Mouse (Mus musculus) midbrain, embryonic 11.5 days (tissue): Measurements from ENCODE around the gene Mrpl37. TPM values are rescaled to one million over a fixed set of nuclear protein-coding genes. Genes with fewer than 3 reads are reported as not detected.

Experiments
- ATAC-seq: fragments of 200-750 bp; cut with Nextera tagmentation; 2 replicates; pipeline ENCODE4 v1.8.0; 2017; ENCODE audit warnings: moderate TSS enrichment, moderate library complexity; ENCODE audit not compliant: low FRiP score
- DNase-seq: peaks from one replicate; pipeline ENCODE4 v3.0.0; 2015; ENCODE audit warnings: low spot score; ENCODE audit errors: missing footprints
- H3K27ac ChIP-seq: fragments of 300-500 bp; sonication (generic); 2 replicates; pipeline ENCODE4 v1.5.1; 2014; ENCODE audit warnings: low read depth, low read length
- H3K27me3 ChIP-seq: fragments of 300-500 bp; sonication (generic); 2 replicates; pipeline ENCODE4 v1.6.1; 2014; ENCODE audit warnings: mild to moderate bottlenecking, low read length, moderate library complexity, mixed read lengths; ENCODE audit not compliant: control insufficient read depth, insufficient read depth
- H3K36me3 ChIP-seq: fragments of 300-500 bp; sonication (generic); 2 replicates; pipeline ENCODE4 v1.6.1; 2014; ENCODE audit warnings: mild to moderate bottlenecking, low read length, moderate library complexity, mixed read lengths; ENCODE audit not compliant: control insufficient read depth, insufficient read depth
- H3K4me1 ChIP-seq: fragments of 300-500 bp; sonication (generic); 2 replicates; pipeline ENCODE4 v1.6.1; 2014; ENCODE audit warnings: low read length; ENCODE audit not compliant: control insufficient read depth, insufficient read depth
- H3K4me2 ChIP-seq: fragments of 300-500 bp; sonication (generic); 2 replicates; pipeline ENCODE4 v1.6.1; 2014; ENCODE audit warnings: mild to moderate bottlenecking, moderate library complexity
- H3K4me3 ChIP-seq: fragments of 300-500 bp; sonication (generic); 2 replicates; pipeline ENCODE4 v1.5.1; 2014; ENCODE audit warnings: low read depth, low read length
- H3K9ac ChIP-seq: fragments of 300-500 bp; sonication (generic); 2 replicates; pipeline ENCODE4 v1.6.1; 2014; ENCODE audit warnings: low read length
- H3K9me3 ChIP-seq: fragments of 300-500 bp; sonication (generic); 2 replicates; pipeline ENCODE4 v1.6.1; 2016; ENCODE audit warnings: low read length; ENCODE audit not compliant: control insufficient read depth
- WGBS: fragments of 180-500 bp; shearing (Covaris S2); extraction: QIAGEN DNeasy Blood & Tissue Kit; methylation state at CpG from one replicate; pipeline ENCODE4 v1.1.7; 2014; 5-methylcytosine and 5-hydroxymethylcytosine counted together
- polyA plus RNA-seq: library from polyadenylated mRNA; unstranded; fragments of >200 nt; fragmentation: Nextera tagmentation; extraction: Ambion mirVana; gene quantifications from 2 replicates; pipeline ENCODE4 v1.2.1, GENCODE M21; 2014

The Mrpl37 gene
- polyA plus RNA-seq, 1 experiment from 2014 or later: 112 TPM

- ATAC-seq (no peak), DNase-seq (no peak)
- WGBS: 93% methylated on average over 4 of the region's 4 CpGs
- Histone ChIP-seq H3K4me3 (no peak overlapping the region), H3K36me3 (no peaks in the 10 kb centered on the region), H3K9ac (no peak overlapping the region), H3K9me3 (no peaks in the 10 kb centered on the region), H3K4me1 (peaks cover 13% of the 10 kb centered on the region), H3K4me2 (no peak overlapping the region), H3K27me3 (no peaks in the 10 kb centered on the region), H3K27ac (no peak overlapping the region)
Observed at GRCm38 (mm10) chr4:107078894-107079293, 12.2 kb upstream of the Mrpl37 start.

DNA sequence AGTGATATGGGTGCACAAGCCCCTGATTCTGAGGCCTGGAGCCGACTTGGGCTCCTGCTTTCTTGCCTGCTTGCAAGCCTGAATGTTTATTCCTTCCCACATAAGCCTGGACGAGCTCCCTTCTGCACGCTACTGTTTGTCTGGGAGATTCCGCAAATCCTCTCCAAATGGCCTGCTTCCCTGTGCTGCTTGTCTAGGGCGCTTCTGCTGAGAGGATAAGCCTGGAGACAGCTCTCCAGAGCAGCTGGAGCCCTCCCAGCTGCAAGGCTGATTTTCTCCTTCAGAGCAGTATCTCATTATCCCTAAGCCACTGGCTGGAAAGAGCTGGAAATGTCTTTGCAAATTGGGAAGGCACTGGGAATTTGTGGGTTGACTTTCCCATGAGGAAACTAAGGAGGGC is 8.8 kb upstream of the Mrpl37 start:
- Histone ChIP-seq H3K9ac (no peak overlapping the region), H3K27ac (peak overlapping the region; percentile 54), H3K4me1 (peaks cover 6% of the 10 kb centered on the region), H3K4me3 (no peak overlapping the region), H3K27me3 (no peaks in the 10 kb centered on the region), H3K4me2 (no peak overlapping the region), H3K9me3 (no peaks in the 10 kb centered on the region), H3K36me3 (no peaks in the 10 kb centered on the region; the same call in 1 of the 2 replicates)
- DNase-seq: peak; percentile 75
- ATAC-seq: peak; percentile 22; the same call in 1 of the 2 replicates
- 35% methylated on average over 5 of the region's 5 CpGs for WGBS

DNA sequence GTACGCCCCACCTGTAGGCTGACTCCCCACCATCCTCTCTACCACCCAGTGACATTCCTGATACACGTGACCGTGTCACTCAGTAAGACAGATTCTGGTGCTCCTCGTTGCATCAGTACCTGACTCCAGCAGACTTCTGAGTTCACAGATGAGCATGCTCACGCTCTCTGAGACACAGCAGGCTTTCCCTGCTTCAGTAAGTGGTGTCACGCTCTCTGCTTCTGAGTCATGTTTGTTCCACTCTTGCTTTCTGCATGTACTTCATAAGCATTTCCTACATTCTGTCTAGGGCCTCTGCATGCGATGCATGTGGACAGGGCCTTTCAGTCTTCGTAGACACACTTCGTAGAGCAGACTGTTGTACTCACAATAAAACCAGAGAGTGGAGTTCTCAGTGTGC is 5.7 kb upstream of the Mrpl37 start:
- H3K4me3 ChIP-seq: no peak overlapping the region
- H3K9me3 ChIP-seq: no peaks in the 10 kb centered on the region
- ATAC-seq (no peak), DNase-seq (no peak)
- H3K27me3 ChIP-seq: no peaks in the 10 kb centered on the region
- H3K27ac ChIP-seq: no peak overlapping the region
- H3K4me2 ChIP-seq: no peak overlapping the region
- 77% methylated on average over 9 of the region's 9 CpGs for WGBS
- H3K9ac ChIP-seq: no peak overlapping the region
- H3K4me1 ChIP-seq: peaks cover 9% of the 10 kb centered on the region
- no peaks in the 10 kb centered on the region; the same call in 1 of the 2 replicates for H3K36me3 ChIP-seq

- H3K36me3 ChIP-seq: peaks cover 6% of the 10 kb centered on the region
- H3K4me3 ChIP-seq: peak overlapping the region; percentile 90
- H3K27me3 ChIP-seq: no peaks in the 10 kb centered on the region
- peaks cover 12% of the 10 kb centered on the region for H3K4me1 ChIP-seq
- H3K27ac ChIP-seq: no peak overlapping the region
- 3% methylated on average over 33 of the region's 33 CpGs for WGBS
- H3K9ac ChIP-seq: peak overlapping the region; percentile 87
- DNase-seq (no peak), ATAC-seq (peak; percentile 52)
- H3K4me2 ChIP-seq: peak overlapping the region; percentile 99
- H3K9me3 ChIP-seq: no peaks in the 10 kb centered on the region
Observed at GRCm38 (mm10) chr4:107067151-107067840, 628 bp upstream of the Mrpl37 start.

DNA sequence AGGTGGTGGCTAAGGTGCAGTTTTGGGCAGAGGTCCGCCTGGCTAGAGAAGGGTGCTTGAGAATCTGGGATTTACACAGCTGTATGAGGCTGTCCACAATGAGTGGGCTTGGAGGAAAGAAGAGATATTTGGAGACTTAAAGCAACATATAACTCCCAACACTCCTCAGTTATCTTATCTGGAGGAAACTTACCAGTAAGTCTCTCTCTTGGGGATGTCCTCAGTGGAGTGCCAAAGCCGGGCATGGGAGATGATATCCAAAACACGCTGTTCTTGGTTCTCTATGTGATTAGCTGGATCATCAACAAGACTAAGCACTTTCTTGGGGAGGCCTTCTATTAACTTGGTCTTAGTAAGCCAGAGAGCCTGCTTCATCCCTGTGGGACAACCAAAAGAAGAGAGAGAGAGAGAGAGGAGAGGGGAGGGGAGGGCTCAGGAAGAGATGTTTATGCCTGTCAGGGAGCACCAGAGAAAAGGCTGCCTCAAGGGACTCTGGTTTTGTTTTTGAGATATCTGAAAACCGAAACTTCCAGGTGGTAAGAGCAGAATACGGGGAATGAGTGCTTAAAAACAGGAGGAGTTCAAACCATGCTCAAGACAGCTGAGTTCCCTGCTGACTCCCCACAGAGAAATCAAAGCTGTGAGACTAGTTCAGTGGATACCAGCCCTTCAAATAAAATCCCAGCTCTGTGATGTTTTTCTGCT is 2.1 kb downstream of the Mrpl37 start:
- H3K4me3 ChIP-seq: no peak overlapping the region
- H3K4me2 ChIP-seq: no peak overlapping the region
- WGBS: 89% methylated on average over 5 of the region's 5 CpGs
- no peak for ATAC-seq
- no peaks in the 10 kb centered on the region for H3K9me3 ChIP-seq
- peaks cover 16% of the 10 kb centered on the region for H3K36me3 ChIP-seq
- H3K27me3 ChIP-seq: no peaks in the 10 kb centered on the region
- H3K4me1 ChIP-seq: peaks cover 12% of the 10 kb centered on the region
- H3K27ac ChIP-seq: no peak overlapping the region
- no peak for DNase-seq
- H3K9ac ChIP-seq: no peak overlapping the region

DNA sequence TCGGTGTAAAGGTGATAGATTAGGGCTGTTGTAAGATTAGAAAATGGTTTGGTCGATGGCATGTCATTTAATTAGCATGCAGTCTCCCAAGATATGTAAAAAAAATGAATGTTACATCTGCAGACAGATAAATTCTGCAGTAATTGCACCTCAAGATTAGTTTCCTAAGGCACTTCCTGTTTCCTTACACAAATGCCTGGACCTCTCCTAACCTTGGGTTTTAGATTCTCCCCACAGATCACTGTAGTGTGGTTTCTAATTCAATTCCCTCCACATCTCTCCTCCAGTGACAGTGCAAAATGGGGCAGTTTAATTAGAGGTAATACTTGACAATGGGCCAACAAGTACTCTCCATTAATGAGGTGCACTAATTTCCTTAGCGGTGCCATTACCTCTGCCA is 3.5 kb downstream of the Mrpl37 start:
- peaks cover 12% of the 10 kb centered on the region for H3K4me1 ChIP-seq
- H3K9me3 ChIP-seq: no peaks in the 10 kb centered on the region
- no peak for DNase-seq
- no peaks in the 10 kb centered on the region for H3K27me3 ChIP-seq
- WGBS: 90% methylated on average over 3 of the region's 3 CpGs
- H3K4me3 ChIP-seq: no peak overlapping the region
- H3K4me2 ChIP-seq: no peak overlapping the region
- H3K9ac ChIP-seq: no peak overlapping the region
- H3K27ac ChIP-seq: no peak overlapping the region
- ATAC-seq: no peak
- H3K36me3 ChIP-seq: peaks cover 17% of the 10 kb centered on the region

GRCm38 (mm10) chr4:107061560-107061959 is 5.1 kb downstream of the Mrpl37 start:
- no peak overlapping the region for H3K9ac ChIP-seq
- no peak overlapping the region for H3K4me3 ChIP-seq
- peaks cover 21% of the 10 kb centered on the region for H3K36me3 ChIP-seq
- DNase-seq (no peak), ATAC-seq (no peak)
- H3K9me3 ChIP-seq: no peaks in the 10 kb centered on the region
- no peak overlapping the region for H3K27ac ChIP-seq
- H3K27me3 ChIP-seq: no peaks in the 10 kb centered on the region
- H3K4me2 ChIP-seq: no peak overlapping the region
- H3K4me1 ChIP-seq: peaks cover 7% of the 10 kb centered on the region
- 88% methylated on average over 4 of the region's 4 CpGs for WGBS

- ATAC-seq: no peak
Observed at GRCm38 (mm10) chr4:107058781-107059180, 7.9 kb downstream of the Mrpl37 start.

DNA sequence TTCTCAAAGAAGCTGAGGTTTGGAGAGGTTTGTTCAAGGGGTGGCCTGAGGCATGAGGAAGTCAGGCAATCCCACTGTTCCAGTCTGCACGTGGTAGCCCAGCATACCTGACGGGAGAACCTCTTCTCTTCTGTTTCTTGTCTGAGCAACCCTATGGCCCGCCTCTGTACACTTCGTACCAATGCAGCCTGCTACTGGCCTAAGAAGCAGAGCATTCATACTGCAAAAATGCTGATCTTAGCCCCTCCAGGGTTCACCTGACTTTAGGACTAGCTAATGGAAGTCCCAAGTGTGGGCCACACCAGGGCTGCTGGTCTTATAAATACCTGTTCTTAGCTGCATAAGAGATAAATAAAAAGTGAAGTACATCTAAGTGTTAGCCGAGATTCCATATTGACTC is 8.3 kb downstream of the Mrpl37 start:
- peak; percentile 59 for DNase-seq
- 91% methylated on average over 5 of the region's 5 CpGs for WGBS
- no peak overlapping the region for H3K27ac ChIP-seq
- no peaks in the 10 kb centered on the region for H3K27me3 ChIP-seq
- H3K4me3 ChIP-seq: no peak overlapping the region
- no peak for ATAC-seq
- no peaks in the 10 kb centered on the region for H3K9me3 ChIP-seq
- no peaks in the 10 kb centered on the region for H3K4me1 ChIP-seq
- peaks cover 19% of the 10 kb centered on the region for H3K36me3 ChIP-seq
- H3K9ac ChIP-seq: no peak overlapping the region
- no peak overlapping the region for H3K4me2 ChIP-seq

More at GRCm38 (mm10) chr4:107058781-107059180, 7.9 kb downstream of the Mrpl37 start:
- no peak for DNase-seq
- Histone ChIP-seq H3K9me3 (no peaks in the 10 kb centered on the region), H3K36me3 (peaks cover 19% of the 10 kb centered on the region), H3K4me1 (no peaks in the 10 kb centered on the region), H3K27me3 (no peaks in the 10 kb centered on the region), H3K4me2 (no peak overlapping the region), H3K9ac (no peak overlapping the region), H3K4me3 (no peak overlapping the region), H3K27ac (no peak overlapping the region)
- WGBS: 90% methylated on average over 6 of the region's 6 CpGs
